Comparison of ENCODE assay signal across 23 mouse cellular contexts in genomic region chr7:27156005-27156404, GRCm38 (mm10). TPM values are rescaled to one million over a fixed set of nuclear protein-coding genes. Genes with fewer than 3 reads are reported as not detected.
A peak's percentile ranks its signal among the peaks of the same experiment; 100 is the strongest.
DNase-seq lines count a peak whose midpoint lies in the region; ATAC-seq lines count a peak whose summit lies in the region.
"Had no signal": no experiment of that assay in that cellular context is flagged by ENCODE, and none has a peak within 500 bp of the region (broad histone marks: within the 10 kb centered on the region; RNA-seq: fewer than 3 reads in every experiment).

No protein-coding gene starts in this region.

- peak; percentile 82 for ATAC-seq in frontal cortex, adult (ENCODE audit: low TSS enrichment)
- ATAC-seq: activated CD4-positive, CD25-positive, alpha-beta regulatory T cell, adult 4 months; forebrain, embryonic 15.5 days; hindbrain, postnatal 0 days; intestine, embryonic 15.5 days had no signal

- intact Hi-C loops in left cerebral cortex, postnatal 4 days (cut with DNase I) = no loop called here

- DNase-seq in frontal cortex, postnatal 25 days (ENCODE audit: low spot score in 2 of 2) = no peak
- peak; percentile 68 to 75 for DNase-seq in left cerebral cortex, adult 18-20 months (ENCODE audit: low spot score in 2 of 2)
- no peak for DNase-seq in left cerebral cortex, postnatal 4 days
- peak; percentile 84 for DNase-seq in brain, adult 2 months (ENCODE audit: low read depth, low spot score)
- peak; percentile 58 for DNase-seq in telencephalon, adult 2 months (ENCODE audit: low read depth, low spot score)
- DNase-seq: adrenal gland, adult 2 months; B cell, adult 2 months; gastrocnemius, postnatal 10 days; kidney, adult 2 months; kidney, postnatal 36 days; lung, embryonic 14.5 days; lung, postnatal 14 days; midbrain, embryonic 14.5 days; retina, postnatal 1 day had no signal

RNA-seq across cellular contexts. Expression of gene Cyp2t4, which starts 2.5 kb away (rescaled TPM):
- total RNA-seq in left cerebral cortex, adult 18-20 months (2021) = not detected
- not detected for total RNA-seq in left cerebral cortex, postnatal 4 days (2021)
- total RNA-seq: adrenal gland, adult 2 months; adrenal gland, postnatal 4 days; gastrocnemius, postnatal 10 days; heart, postnatal 25 days; hindbrain, postnatal 0 days; liver, adult 2 months had no signal

RNA-seq across cellular contexts. Expression of gene Egln2, which starts 10.6 kb away (rescaled TPM):
- total RNA-seq in left cerebral cortex, adult 18-20 months (2021) = 100 to 1,000 TPM; 101 to 115 TPM
- total RNA-seq in left cerebral cortex, postnatal 4 days (2021) = 10 to 100 TPM; 89.8 to 91.3 TPM

RNA-seq across cellular contexts. Expression of gene Rab4b, which starts 22.7 kb away (rescaled TPM):
- total RNA-seq in left cerebral cortex, adult 18-20 months (2021) = 10 to 100 TPM; 93.0 to 99.8 TPM
- total RNA-seq in left cerebral cortex, postnatal 4 days (2021) = 10 to 100 TPM; 86.0 to 89.0 TPM

RNA-seq across cellular contexts. Expression of gene Gm21983, which starts 24.9 kb away (rescaled TPM):
- not detected for total RNA-seq in left cerebral cortex, adult 18-20 months (2021)
- not detected for total RNA-seq in left cerebral cortex, postnatal 4 days (2021)
- total RNA-seq: adrenal gland, adult 2 months; adrenal gland, postnatal 4 days; ES-E14; gastrocnemius, postnatal 10 days; heart, postnatal 25 days; hindbrain, postnatal 0 days had no signal

RNA-seq across cellular contexts. Expression of gene Mia, which starts 25.0 kb away (rescaled TPM):
- 1 to 10 TPM in 1 of 2 experiments, under 1 TPM in 1; 0.70 to 1.4 TPM for total RNA-seq in left cerebral cortex, adult 18-20 months (2021)
- total RNA-seq in left cerebral cortex, postnatal 4 days (2021) = 1 to 10 TPM; 2.3 to 2.4 TPM
- total RNA-seq: adrenal gland, adult 2 months; gastrocnemius, postnatal 10 days; heart, postnatal 25 days; liver, adult 2 months had no signal

Comparison
In these comparisons a context has a peak if more than half of its experiments do, and no peak if none do; other contexts are left out.
1. DNase-seq: peak in left cerebral cortex, adult 18-20 months (2 of 2), brain, adult 2 months (single experiment) and telencephalon, adult 2 months (single experiment); none in frontal cortex, postnatal 25 days (0 of 2) and left cerebral cortex, postnatal 4 days (single experiment).